Mouse (Mus musculus) cerebellum, adult 2 months (tissue): ENCODE measurements at regions not wholly inside any gene's neighbourhood (a gene's known extent, or its start where the extent isn't known, plus 50 kb on each side); places are given as distances from the start of the nearest gene placed in this dataset.

Experiments used
- CTCF ChIP-seq: fragments of 200-500 bp; IDR thresholded peaks from 2 replicates; pipeline ENCODE4 v1.5.1; 2011; ENCODE audit warnings: low read depth, mild to moderate bottlenecking, control low read depth, low read length, moderate library complexity, borderline replicate concordance; ENCODE audit not compliant: insufficient read depth
- POLR2A ChIP-seq: fragments of 200-500 bp; IDR thresholded peaks from 2 replicates; pipeline ENCODE4 v1.6.1; 2011; ENCODE audit warnings: low read length, control low read depth, borderline replicate concordance; ENCODE audit not compliant: insufficient read depth

- TF ChIP-seq CTCF (no peak), POLR2A (no peak)
Observed at GRCm38 (mm10) chr2:173418951-173419350, 103.4 kb upstream of the 1700021F07Rik start.
